Mouse (Mus musculus): ENCODE data around the gene Zfp595. TPM values are rescaled to one million over a fixed set of nuclear protein-coding genes. Genes with fewer than 3 reads are reported as not detected.
"Not testable (repeated sequence)": the region's sequence is repeated elsewhere in the genome, so short reads cannot be mapped to it uniquely, and the experiment has no call there.

Zfp595 gene
- total and polyA plus RNA-seq, 3 experiments = 4.6 to 10.1 (median 6.4) TPM

- TF ChIP-seq CTCF (conservative IDR thresholded peaks at IDR 0.05 in 1 of 2, IDR thresholded peaks at IDR 0.05 in 1 of 2; ENCODE audit: low read depth in 2 of 2, low read length in 2 of 2) (no peak), BHLHE40 (IDR thresholded peaks at IDR 0.05; ENCODE audit: low read depth, low read length) (no peak), ZMIZ1 (IDR thresholded peaks at IDR 0.05; ENCODE audit: low read depth, low read length) (no peak), RAD21 (IDR thresholded peaks at IDR 0.05; ENCODE audit: low read depth, low read length) (no peak), EP300 (IDR thresholded peaks at IDR 0.05; ENCODE audit: low read length) (no peak), ELF1 (IDR thresholded peaks at IDR 0.05; ENCODE audit: low read depth, low read length) (peak; percentile 94), MYC (IDR thresholded peaks at IDR 0.05; ENCODE audit: low read depth, low read length) (peak; percentile 93), POLR2A (IDR thresholded peaks at IDR 0.05; ENCODE audit: low read depth, low read length) (peak; percentile 73), PAX5 (IDR thresholded peaks at IDR 0.05; ENCODE audit: low read length) (no peak), MAX (IDR thresholded peaks at IDR 0.05; ENCODE audit: low read length) (peak; percentile 83), USF2 (conservative IDR thresholded peaks at IDR 0.05; ENCODE audit: low read depth, low read length) (no peak), NELFE (IDR thresholded peaks at IDR 0.05; ENCODE audit: low read depth, low read length) (peak; percentile 59)
These were observed 26.3 kb downstream of the Zfp595 start, which contains the start of gene Zfp457 (continued) for GRCm38 (mm10) chr13:67305822-67306672.

- H3K79me2 ChIP-seq (replicated peaks; ENCODE audit: control insufficient read depth, extremely low read depth, insufficient read depth, poor library complexity, severe bottlenecking) = no peaks in the 10 kb centered on the region
- no peak within 1 kb of the TSS for H3K27ac ChIP-seq (ENCODE audit: insufficient read depth, low read depth)
- no peak for DNase-seq (ENCODE audit: extremely low read depth)
- H3K4me1 ChIP-seq (ENCODE audit: control insufficient read depth in 1 of 2, insufficient read depth in 2 of 2) = no peaks in the 10 kb centered on the region
- no peaks in the 10 kb centered on the region for H3K36me3 ChIP-seq (replicated peaks in 1 of 2; ENCODE audit: control insufficient read depth in 1 of 2, insufficient read depth in 1 of 2, low read length in 1 of 2)
- no peak within 1 kb of the TSS for H3K9ac ChIP-seq (ENCODE audit: insufficient read depth, low read depth)
- dilution Hi-C loops (cut with MboI; ENCODE audit: extremely low pct_ligation_motif_present, extremely low pct_unique_long_range_greater_than_20kb, low sequenced_read_pairs) = no loop called here
- no peak within 1 kb of the TSS for H3K4me3 ChIP-seq (replicated peaks in 1 of 3; ENCODE audit: low read depth in 2 of 3, low read length in 2 of 3, poor library complexity in 1 of 3)
- H3K27me3 ChIP-seq (replicated peaks) = no peaks in the 10 kb centered on the region
- no peak for TF ChIP-seq RCOR1 (conservative IDR thresholded peaks at IDR 0.05; ENCODE audit: low read depth, low read length)
- no peak for TF ChIP-seq NELFE (IDR thresholded peaks at IDR 0.05; ENCODE audit: low read depth, low read length)
- no peak for TF ChIP-seq ZC3H11A (IDR thresholded peaks at IDR 0.05; ENCODE audit: low read depth, low read length)
- TF ChIP-seq JUND (conservative IDR thresholded peaks at IDR 0.05; ENCODE audit: low read depth, low read length) = no peak
- TF ChIP-seq E2F4 (IDR thresholded peaks at IDR 0.05; ENCODE audit: insufficient replicate concordance, low read depth, low read length) = no peak
- TF ChIP-seq MAZ (IDR thresholded peaks at IDR 0.05; ENCODE audit: low read depth, low read length) = no peak
- no peak for TF ChIP-seq TBP (conservative IDR thresholded peaks at IDR 0.05; ENCODE audit: low read depth, low read length)
- no peak for TF ChIP-seq CHD2 (IDR thresholded peaks at IDR 0.05; ENCODE audit: low read length)
- no peak for TF ChIP-seq CHD1 (IDR thresholded peaks at IDR 0.05; ENCODE audit: low read depth, low read length)
- TF ChIP-seq GABPA (IDR thresholded peaks at IDR 0.05; ENCODE audit: insufficient replicate concordance, low read depth, low read length) = no peak
- no peak for TF ChIP-seq CTCF (conservative IDR thresholded peaks at IDR 0.05 in 1 of 2, IDR thresholded peaks at IDR 0.05 in 1 of 2; ENCODE audit: low read depth in 2 of 2, low read length in 2 of 2)
- H3K4me2 ChIP-seq (ENCODE audit: insufficient read depth, low read depth, poor library complexity, severe bottlenecking) = no peak within 1 kb of the TSS
- no peaks in the 10 kb centered on the region for H3K9me3 ChIP-seq (replicated peaks; ENCODE audit: low read length)
- in situ Hi-C loops (cut with MboI; ENCODE audit: low pct_ligation_motif_present, low pct_unique_long_range_greater_than_20kb, low sequenced_read_pairs) = no loop called here
These were observed 54.1 kb downstream of the Zfp595 start, which contains the start of gene Zfp458 for GRCm38 (mm10) chr13:67278314-67278713. Gene Zfp458 (minus strand): TSS chr13:67278466.

- dilution Hi-C loops (cut with MboI; ENCODE audit: extremely low pct_ligation_motif_present, extremely low pct_unique_long_range_greater_than_20kb, low sequenced_read_pairs); H3K27me3 ChIP-seq (replicated peaks); H3K79me2 ChIP-seq (replicated peaks; ENCODE audit: control insufficient read depth, extremely low read depth, insufficient read depth, poor library complexity, severe bottlenecking); H3K4me1 ChIP-seq (ENCODE audit: control insufficient read depth in 1 of 2, insufficient read depth in 2 of 2); H3K36me3 ChIP-seq (replicated peaks in 1 of 2; ENCODE audit: control insufficient read depth in 1 of 2, insufficient read depth in 1 of 2, low read length in 1 of 2); DNase-seq (ENCODE audit: extremely low read depth); H3K9me3 ChIP-seq (replicated peaks; ENCODE audit: low read length); in situ Hi-C loops (cut with MboI; ENCODE audit: low pct_ligation_motif_present, low pct_unique_long_range_greater_than_20kb, low sequenced_read_pairs); H3K27ac ChIP-seq (ENCODE audit: insufficient read depth, low read depth): not testable (repeated sequence)
- peak overlapping the region; percentile 51; the same call in 1 of the 2 replicates for H3K4me2 ChIP-seq (ENCODE audit: insufficient read depth, low read depth, poor library complexity, severe bottlenecking)
- H3K9ac ChIP-seq (ENCODE audit: insufficient read depth, low read depth) = peak overlapping the region; percentile 20; the same call in 1 of the 2 replicates
- H3K4me3 ChIP-seq (replicated peaks in 1 of 3; ENCODE audit: low read depth in 2 of 3, low read length in 2 of 3, poor library complexity in 1 of 3) = peak overlapping the region; percentile 70 to 99 (median 76)
These were observed 62.8 kb downstream of the Zfp595 start for GRCm38 (mm10) chr13:67269383-67270065.
